Mouse (Mus musculus): ENCODE measurements around the gene Olfr974. TPM values are rescaled to one million over a fixed set of nuclear protein-coding genes. Genes with fewer than 3 reads are reported as not detected.
"Not testable (repeated sequence)": the region's sequence is repeated elsewhere in the genome, so short reads cannot be mapped to it uniquely, and the experiment has no call there.

Gene Olfr974
- polyA plus RNA-seq (2012; ENCODE audit: insufficient read depth, insufficient read length, low replicate concordance, missing spikeins): not detected in 2 replicates

DNA sequence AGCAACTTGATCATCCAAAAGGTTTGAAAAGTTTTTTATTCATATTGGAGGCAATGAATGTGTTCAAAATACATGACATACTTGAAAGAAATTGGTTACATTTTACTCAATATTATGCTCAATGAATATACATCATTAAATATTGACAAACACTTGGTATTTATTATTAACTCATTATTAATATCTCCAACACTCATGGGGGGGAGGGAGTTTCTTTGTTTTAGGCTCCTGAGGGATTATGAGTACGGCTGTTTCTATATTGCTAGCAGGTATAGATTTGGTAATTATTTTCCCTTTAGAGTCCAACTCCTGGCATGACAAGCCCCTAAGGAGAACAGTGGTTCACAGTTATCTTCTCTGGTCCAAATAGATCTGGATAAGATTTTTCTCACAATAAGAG lies at the start of gene Olfr974:
Olfr974 (plus strand) TSS at position 301 of the 400 bp plus-strand sequence.
- Histone ChIP-seq H3K4me3 (ENCODE audit: insufficient read depth, low read depth, low read length) (no peak within 1 kb of the TSS), H3K27ac (ENCODE audit: insufficient read depth, low read depth, low read length) (no peak within 1 kb of the TSS), H3K4me1 (ENCODE audit: control insufficient read depth, insufficient read depth, low read length) (no peaks in the 10 kb centered on the region)
- TF ChIP-seq POLR2A (IDR thresholded peaks at IDR 0.05; ENCODE audit: insufficient read depth, low read depth, low read length) (no peak), CTCF (IDR thresholded peaks at IDR 0.05; ENCODE audit: insufficient read depth, low read depth, low read length) (no peak)
- WGBS: 92% methylated on average over 1 of the region's 1 CpGs

DNA sequence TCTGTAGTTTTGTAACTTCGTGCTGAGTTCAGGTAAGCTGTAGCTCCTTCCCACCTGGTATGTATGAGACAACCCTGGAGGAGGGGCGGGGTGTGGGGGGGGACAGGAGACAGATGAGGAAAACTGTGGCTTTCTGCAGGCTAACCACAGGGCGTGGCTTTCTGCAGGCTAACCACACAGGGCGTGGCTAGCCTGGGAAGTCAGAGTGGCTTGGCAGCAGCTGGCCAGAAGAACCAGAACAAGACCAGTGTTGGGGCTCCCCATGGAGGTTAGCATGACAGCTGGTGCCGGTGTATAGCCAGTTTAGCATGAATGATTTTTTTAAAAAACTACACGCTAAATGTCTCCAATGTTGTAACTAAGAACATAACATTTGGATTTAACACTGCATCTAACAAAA lies 32.2 kb upstream of the Olfr974 start:
- Histone ChIP-seq H3K27ac (ENCODE audit: insufficient read depth, low read depth, low read length) (no peak overlapping the region), H3K4me1 (ENCODE audit: control insufficient read depth, insufficient read depth, low read length) (no peaks in the 10 kb centered on the region), H3K4me3 (ENCODE audit: insufficient read depth, low read depth, low read length) (no peak overlapping the region)
- WGBS: 83% methylated on average over 6 of the region's 6 CpGs
- TF ChIP-seq POLR2A (IDR thresholded peaks at IDR 0.05; ENCODE audit: insufficient read depth, low read depth, low read length) (no peak), CTCF (IDR thresholded peaks at IDR 0.05; ENCODE audit: insufficient read depth, low read depth, low read length) (no peak)

DNA sequence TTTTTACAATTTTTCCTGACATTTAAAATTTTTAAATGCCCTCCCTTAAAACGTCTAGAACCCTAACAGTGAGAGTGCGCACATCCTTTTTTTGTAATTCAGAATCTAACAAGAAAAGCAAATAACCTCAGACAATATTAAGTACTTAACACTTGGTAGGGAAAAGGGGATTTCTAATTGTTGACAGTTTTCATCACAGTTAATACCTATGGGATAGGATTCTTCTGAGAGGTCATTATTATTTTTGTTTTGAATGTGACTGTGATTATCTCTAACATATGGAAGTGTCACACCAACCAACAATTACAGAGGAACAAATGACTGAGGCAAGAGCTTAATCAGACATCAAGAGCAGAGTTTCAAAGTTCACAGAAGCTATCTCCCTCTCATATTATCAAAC lies 30.3 kb upstream of the Olfr974 start, which contains the start of gene Olfr229:
Olfr229 (plus strand) TSS at position 301 of the 400 bp plus-strand sequence.
- 74% methylated on average over 2 of the region's 2 CpGs for WGBS
- TF ChIP-seq CTCF (IDR thresholded peaks at IDR 0.05; ENCODE audit: insufficient read depth, low read depth, low read length): no peak
- no peak for TF ChIP-seq POLR2A (IDR thresholded peaks at IDR 0.05; ENCODE audit: insufficient read depth, low read depth, low read length)

DNA sequence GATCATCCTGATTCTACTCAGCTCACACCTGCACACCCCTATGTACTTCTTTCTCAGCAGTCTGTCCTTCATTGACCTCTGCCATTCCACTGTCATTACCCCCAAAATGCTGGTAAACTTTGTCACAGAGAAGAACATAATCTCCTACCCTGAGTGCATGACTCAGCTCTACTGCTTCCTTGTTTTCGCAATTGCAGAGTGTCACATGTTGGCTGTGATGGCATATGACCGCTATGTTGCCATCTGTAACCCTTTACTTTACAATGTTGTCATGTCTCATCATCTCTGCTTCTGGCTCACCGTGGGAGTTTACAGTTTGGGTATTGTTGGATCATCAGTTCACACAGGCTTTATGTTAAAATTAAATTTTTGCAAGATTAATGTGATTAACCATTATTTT lies 27.4 kb upstream of the Olfr974 start:
- TF ChIP-seq POLR2A (IDR thresholded peaks at IDR 0.05; ENCODE audit: insufficient read depth, low read depth, low read length): no peak
- no peak for TF ChIP-seq CTCF (IDR thresholded peaks at IDR 0.05; ENCODE audit: insufficient read depth, low read depth, low read length)
- Histone ChIP-seq H3K4me3 (ENCODE audit: insufficient read depth, low read depth, low read length) (no peak overlapping the region), H3K4me1 (ENCODE audit: control insufficient read depth, insufficient read depth, low read length) (no peaks in the 10 kb centered on the region), H3K27ac (ENCODE audit: insufficient read depth, low read depth, low read length) (no peak overlapping the region)
- WGBS: 88% methylated on average over 3 of the region's 3 CpGs

More for the DNA sequence above, 30.3 kb upstream of the Olfr974 start, which contains the start of gene Olfr229:
- no peaks in the 10 kb centered on the region for H3K4me1 ChIP-seq (ENCODE audit: control insufficient read depth, insufficient read depth, low read length)
- H3K4me3 ChIP-seq (ENCODE audit: insufficient read depth, low read depth, low read length): no peak within 1 kb of the TSS
- no peak within 1 kb of the TSS for H3K27ac ChIP-seq (ENCODE audit: insufficient read depth, low read depth, low read length)

DNA sequence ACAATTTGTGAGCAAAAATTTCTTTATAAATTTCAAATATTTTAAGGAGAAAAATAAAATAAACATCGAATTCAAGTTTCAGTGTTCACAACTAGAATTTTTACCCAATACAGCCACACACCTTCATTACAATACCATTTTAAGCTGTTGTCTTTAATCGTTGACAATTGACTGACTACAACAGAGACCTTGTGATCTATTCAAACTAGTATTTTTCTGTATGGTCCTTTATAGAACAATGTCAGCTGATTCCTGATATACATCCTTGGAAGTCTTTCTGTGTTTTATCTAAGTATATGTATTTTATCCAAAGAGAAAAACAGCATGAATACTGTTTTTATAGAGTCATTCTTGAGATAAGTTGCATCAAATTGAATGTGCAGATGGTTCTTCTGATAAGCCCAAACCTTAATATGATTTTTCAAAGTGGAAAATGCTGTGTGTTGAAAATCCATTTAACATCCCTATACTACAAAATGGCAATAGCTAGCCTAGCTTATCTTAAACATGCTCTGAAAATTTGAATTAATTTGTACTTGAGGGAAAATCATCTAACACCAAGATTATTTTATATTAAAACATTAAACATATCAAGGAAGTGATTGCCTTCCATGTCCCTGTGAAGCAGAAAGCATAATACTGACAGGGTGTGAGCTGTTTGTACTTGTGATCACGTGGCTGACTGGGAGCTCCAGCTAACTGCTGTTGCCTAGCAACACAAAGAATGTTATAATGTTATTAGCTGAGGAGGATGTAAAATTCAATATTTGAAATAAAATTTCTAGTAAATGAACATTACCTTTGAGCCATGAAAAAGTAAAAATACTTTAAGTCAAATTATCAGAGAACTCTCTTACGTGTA lies 9.1 kb upstream of the Olfr974 start:
- not testable (repeated sequence) for H3K27ac ChIP-seq (ENCODE audit: insufficient read depth, low read depth, low read length); H3K4me1 ChIP-seq (ENCODE audit: control insufficient read depth, insufficient read depth, low read length); H3K4me3 ChIP-seq (ENCODE audit: insufficient read depth, low read depth, low read length)
- WGBS: no CpG with 5 or more reads among the region's 4 CpGs

DNA sequence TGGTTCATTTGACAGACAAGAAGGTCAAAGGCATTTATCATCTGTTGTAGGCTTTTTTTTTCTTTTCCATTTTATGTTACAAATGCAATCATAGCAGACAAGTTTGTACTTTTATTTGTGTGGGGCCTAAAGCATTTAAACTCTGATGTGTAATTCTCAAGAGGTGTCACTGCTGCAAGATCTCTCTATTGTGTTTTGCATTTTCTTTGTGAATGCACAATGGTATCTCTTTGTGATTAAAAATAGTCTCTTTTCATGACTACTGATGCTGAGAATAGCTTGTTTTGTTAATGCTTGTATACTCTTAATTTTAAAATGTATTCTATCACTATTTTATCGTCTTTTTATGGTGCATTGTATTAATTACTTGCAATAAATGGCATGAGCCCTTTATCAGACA lies 8.5 kb upstream of the Olfr974 start:
- WGBS: 37% methylated on average over 1 of the region's 1 CpGs
- not testable (repeated sequence) for H3K4me1 ChIP-seq (ENCODE audit: control insufficient read depth, insufficient read depth, low read length); H3K27ac ChIP-seq (ENCODE audit: insufficient read depth, low read depth, low read length); H3K4me3 ChIP-seq (ENCODE audit: insufficient read depth, low read depth, low read length)

DNA sequence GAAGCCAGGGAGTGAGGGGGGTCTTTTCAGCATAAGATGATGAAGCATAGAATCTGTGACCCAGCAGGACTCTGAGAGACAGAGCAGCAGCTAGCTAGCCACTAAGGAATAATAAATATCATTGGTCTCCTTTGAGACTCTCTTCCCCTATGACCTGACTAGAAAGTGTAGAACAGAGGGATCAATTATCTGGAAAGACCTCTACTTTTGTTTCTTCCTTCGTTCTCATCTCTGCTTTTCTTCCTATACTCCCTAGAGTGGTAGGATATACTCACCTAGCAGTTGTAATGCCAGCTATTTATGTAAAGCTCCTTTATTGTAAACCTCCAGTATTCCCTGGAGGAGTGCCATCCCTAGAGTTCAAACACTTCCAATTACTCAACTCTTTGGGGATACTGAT lies 14.6 kb downstream of the Olfr974 start, which contains the start of gene Olfr975:
Olfr975 (minus strand) TSS at position 101 of the 400 bp plus-strand sequence.
- H3K27ac ChIP-seq (ENCODE audit: insufficient read depth, low read depth, low read length): no peak within 1 kb of the TSS
- 69% methylated on average over 1 of the region's 1 CpGs for WGBS
- no peak for TF ChIP-seq CTCF (IDR thresholded peaks at IDR 0.05; ENCODE audit: insufficient read depth, low read depth, low read length)
- no peak within 1 kb of the TSS for H3K4me3 ChIP-seq (ENCODE audit: insufficient read depth, low read depth, low read length)
- H3K4me1 ChIP-seq (ENCODE audit: control insufficient read depth, insufficient read depth, low read length): no peaks in the 10 kb centered on the region

DNA sequence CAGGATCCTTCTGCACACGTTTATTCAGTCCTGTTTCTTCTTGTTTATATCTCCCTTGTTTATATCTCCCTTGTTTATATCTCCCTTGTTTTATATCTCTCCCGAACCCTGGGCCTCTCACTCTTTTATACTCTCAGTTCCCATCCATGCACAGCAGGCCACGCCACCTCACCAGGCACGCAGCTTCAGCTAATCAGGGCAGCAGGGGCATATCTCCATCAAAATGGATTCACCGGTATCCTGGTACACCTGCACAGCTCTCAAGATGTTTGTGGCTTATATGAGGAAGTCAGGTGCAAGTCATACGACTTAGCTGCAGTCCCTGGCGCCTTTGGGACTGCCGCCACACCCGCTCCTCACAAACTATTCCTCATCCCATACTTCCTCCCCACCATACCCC lies 23.7 kb downstream of the Olfr974 start, which contains the start of gene Olfr976:
Olfr976 (minus strand) TSS at position 101 of the 400 bp plus-strand sequence.
- H3K27ac ChIP-seq (ENCODE audit: insufficient read depth, low read depth, low read length); H3K4me3 ChIP-seq (ENCODE audit: insufficient read depth, low read depth, low read length); H3K4me1 ChIP-seq (ENCODE audit: control insufficient read depth, insufficient read depth, low read length): not testable (repeated sequence)
- 88% methylated on average over 8 of the region's 9 CpGs for WGBS

DNA sequence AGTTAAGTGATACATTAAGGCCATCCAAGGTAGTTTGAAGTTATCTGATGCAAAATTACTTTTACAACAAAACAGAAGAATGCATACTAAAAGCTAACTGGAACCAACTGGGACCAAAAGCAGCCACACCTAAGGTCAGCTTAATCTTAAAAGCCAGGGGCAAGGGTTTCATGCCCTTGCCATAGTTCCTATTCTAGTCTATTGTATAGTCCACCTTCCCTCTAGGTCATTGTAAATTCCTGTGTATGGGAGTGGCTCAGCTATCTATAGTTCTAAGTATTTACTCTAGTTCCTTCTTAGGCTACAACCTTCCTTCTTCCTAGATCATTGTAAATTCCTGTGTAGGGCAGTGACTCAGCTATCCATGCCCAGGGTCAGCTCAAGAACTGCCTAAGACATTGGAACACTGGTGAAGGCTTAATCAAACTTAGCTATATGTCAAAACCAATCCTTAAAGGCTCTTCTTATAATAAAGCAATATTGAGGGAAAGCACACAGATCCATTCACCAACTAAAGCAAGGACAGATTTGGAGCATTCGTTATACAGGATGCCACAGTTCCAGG lies 39.4 kb downstream of the Olfr974 start:
- not testable (repeated sequence) for H3K4me3 ChIP-seq (ENCODE audit: insufficient read depth, low read depth, low read length); H3K27ac ChIP-seq (ENCODE audit: insufficient read depth, low read depth, low read length); H3K4me1 ChIP-seq (ENCODE audit: control insufficient read depth, insufficient read depth, low read length)
- WGBS: 97% methylated on average over 1 of the region's 1 CpGs

DNA sequence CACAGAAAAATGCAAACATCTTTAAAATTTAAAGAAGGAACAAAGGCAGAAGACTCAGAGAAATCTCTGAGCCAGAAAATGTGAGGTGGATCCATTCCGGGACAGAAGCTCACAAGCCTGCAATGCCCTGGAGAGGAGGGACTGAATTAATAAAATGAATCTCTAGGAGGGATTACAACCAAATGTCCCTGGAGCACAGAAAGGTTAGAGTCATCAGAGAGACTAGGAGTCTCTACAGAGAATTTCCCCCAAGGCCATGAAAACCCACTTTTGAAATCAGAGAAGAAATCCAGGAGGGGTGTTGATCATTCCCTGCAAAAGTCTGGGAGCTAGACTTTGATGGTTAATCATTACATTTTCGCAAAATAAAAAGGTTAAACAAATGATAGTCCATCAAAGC lies 54.5 kb downstream of the Olfr974 start, which contains the start of gene Olfr978:
Olfr978 (plus strand) TSS at position 301 of the 400 bp plus-strand sequence.
- Histone ChIP-seq H3K4me1 (ENCODE audit: control insufficient read depth, insufficient read depth, low read length) (no peaks in the 10 kb centered on the region), H3K27ac (ENCODE audit: insufficient read depth, low read depth, low read length) (no peak within 1 kb of the TSS), H3K4me3 (ENCODE audit: insufficient read depth, low read depth, low read length) (no peak within 1 kb of the TSS)
- no peak for TF ChIP-seq POLR2A (IDR thresholded peaks at IDR 0.05; ENCODE audit: insufficient read depth, low read depth, low read length)
- 92% methylated on average over 2 of the region's 2 CpGs for WGBS

Other genes with a start within 250 kb of the Olfr974 start
- gene Olfr149, start 230.4 kb upstream of the Olfr974 start, polyA plus RNA-seq (2012; ENCODE audit: insufficient read depth, insufficient read length, low replicate concordance, missing spikeins): not detected in 2 replicates
- not detected in 2 replicates for gene Olfr965, start 226.1 kb upstream of the Olfr974 start, polyA plus RNA-seq (2012; ENCODE audit: insufficient read depth, insufficient read length, low replicate concordance, missing spikeins)
- gene Olfr150, start 206.5 kb upstream of the Olfr974 start, polyA plus RNA-seq (2012; ENCODE audit: insufficient read depth, insufficient read length, low replicate concordance, missing spikeins): not detected in 2 replicates
- not detected in 2 replicates for gene Olfr967, start 191.3 kb upstream of the Olfr974 start, polyA plus RNA-seq (2012; ENCODE audit: insufficient read depth, insufficient read length, low replicate concordance, missing spikeins)
- gene Olfr968, start 154.2 kb upstream of the Olfr974 start, polyA plus RNA-seq (2012; ENCODE audit: insufficient read depth, insufficient read length, low replicate concordance, missing spikeins): not detected in 2 replicates
- gene Olfr969, start 146.6 kb upstream of the Olfr974 start, polyA plus RNA-seq (2012; ENCODE audit: insufficient read depth, insufficient read length, low replicate concordance, missing spikeins): not detected in 2 replicates
- not detected in 2 replicates for gene Olfr970, start 128.6 kb upstream of the Olfr974 start, polyA plus RNA-seq (2012; ENCODE audit: insufficient read depth, insufficient read length, low replicate concordance, missing spikeins)
- gene Olfr971, start 100.6 kb upstream of the Olfr974 start, polyA plus RNA-seq (2012; ENCODE audit: insufficient read depth, insufficient read length, low replicate concordance, missing spikeins): not detected in 2 replicates
- gene Olfr972, start 71.1 kb upstream of the Olfr974 start, polyA plus RNA-seq (2012; ENCODE audit: insufficient read depth, insufficient read length, low replicate concordance, missing spikeins): not detected in 2 replicates
- gene Olfr229, start 30.2 kb upstream of the Olfr974 start, polyA plus RNA-seq (2012; ENCODE audit: insufficient read depth, insufficient read length, low replicate concordance, missing spikeins): not detected in 2 replicates
- not detected in 2 replicates for gene Olfr975, start 14.5 kb downstream of the Olfr974 start, polyA plus RNA-seq (2012; ENCODE audit: insufficient read depth, insufficient read length, low replicate concordance, missing spikeins)
- gene Olfr976, start 23.6 kb downstream of the Olfr974 start, polyA plus RNA-seq (2012; ENCODE audit: insufficient read depth, insufficient read length, low replicate concordance, missing spikeins): not detected in 2 replicates
- not detected in 2 replicates for gene Olfr978, start 54.6 kb downstream of the Olfr974 start, polyA plus RNA-seq (2012; ENCODE audit: insufficient read depth, insufficient read length, low replicate concordance, missing spikeins)
- not detected in 2 replicates for gene Olfr979, start 66.0 kb downstream of the Olfr974 start, polyA plus RNA-seq (2012; ENCODE audit: insufficient read depth, insufficient read length, low replicate concordance, missing spikeins)
- gene Olfr980, start 72.1 kb downstream of the Olfr974 start, polyA plus RNA-seq (2012; ENCODE audit: insufficient read depth, insufficient read length, low replicate concordance, missing spikeins): not detected in 2 replicates
- not detected in 2 replicates for gene Olfr981, start 84.0 kb downstream of the Olfr974 start, polyA plus RNA-seq (2012; ENCODE audit: insufficient read depth, insufficient read length, low replicate concordance, missing spikeins)
- gene Olfr982, start 136.3 kb downstream of the Olfr974 start, polyA plus RNA-seq (2012; ENCODE audit: insufficient read depth, insufficient read length, low replicate concordance, missing spikeins): not detected in 2 replicates
- not detected in 2 replicates for gene Olfr983, start 156.1 kb downstream of the Olfr974 start, polyA plus RNA-seq (2012; ENCODE audit: insufficient read depth, insufficient read length, low replicate concordance, missing spikeins)
- gene Olfr984, start 176.7 kb downstream of the Olfr974 start, polyA plus RNA-seq (2012; ENCODE audit: insufficient read depth, insufficient read length, low replicate concordance, missing spikeins): not detected in 2 replicates
- gene Olfr985, start 192.7 kb downstream of the Olfr974 start, polyA plus RNA-seq (2012; ENCODE audit: insufficient read depth, insufficient read length, low replicate concordance, missing spikeins): not detected in 2 replicates
- gene Tmem225, start 210.6 kb downstream of the Olfr974 start, polyA plus RNA-seq (2012; ENCODE audit: insufficient read depth, insufficient read length, low replicate concordance, missing spikeins): not detected in 2 replicates
- not detected in 2 replicates for gene Olfr986, start 243.4 kb downstream of the Olfr974 start, polyA plus RNA-seq (2012; ENCODE audit: insufficient read depth, insufficient read length, low replicate concordance, missing spikeins)

All from olfactory bulb, adult 2 months (tissue).